Mouse (Mus musculus) thymus, postnatal 10 days (tissue): Measurements from ENCODE around the gene Zfp811.

Source experiments
- DNase-seq, 2 experiments: peaks; one replicate each; pipeline ENCODE4 v3.0.0; 2021; ENCODE audit warnings: low spot score in 2 of 2

The Zfp811 gene

GRCm38 (mm10) chr17:32757331-32757730, 52.4 kb downstream of the Zfp811 start:
- DNase-seq = no peak

GRCm38 (mm10) chr17:32753634-32754033, 56.1 kb downstream of the Zfp811 start:
- no peak for DNase-seq

GRCm38 (mm10) chr17:32752813-32753360, 56.8 kb downstream of the Zfp811 start:
- no peak for DNase-seq

GRCm38 (mm10) chr17:32750611-32751010, 59.1 kb downstream of the Zfp811 start:
- no peak for DNase-seq
